Mouse (Mus musculus) retina, embryonic 14.5 days (tissue): ENCODE measurements around the gene H2-Q6.
"Not testable (repeated sequence)": the region's sequence is repeated elsewhere in the genome, so short reads cannot be mapped to it uniquely, and the experiment has no call there.

Source experiments
- DNase-seq: peaks from one replicate; pipeline ENCODE4 v3.0.0-alpha.2; 2015; ENCODE audit warnings: low spot score

The H2-Q6 gene

GRCm38 (mm10) chr17:35424624-35425416 is at the start of gene H2-Q6:
TSS of gene H2-Q6 (plus strand) at chr17:35424850.
- peak; percentile 49 for DNase-seq

GRCm38 (mm10) chr17:35379369-35379728 is 45.3 kb upstream of the H2-Q6 start, which contains the start of gene H2-Q4:
TSS of gene H2-Q4 (plus strand) at chr17:35379617.
- peak; percentile 64 for DNase-seq

GRCm38 (mm10) chr17:35379729-35380451 is 44.8 kb upstream of the H2-Q6 start:
- DNase-seq = peak; percentile 44

- peak; percentile 27 for DNase-seq
These were observed 34.9 kb upstream of the H2-Q6 start for GRCm38 (mm10) chr17:35389796-35390195.

GRCm38 (mm10) chr17:35392671-35393070 is 32.0 kb upstream of the H2-Q6 start:
- not testable (repeated sequence) for DNase-seq

- not testable (repeated sequence) for DNase-seq
These were observed 30.5 kb upstream of the H2-Q6 start for GRCm38 (mm10) chr17:35393864-35394800.

- not testable (repeated sequence) for DNase-seq
These were observed 27.7 kb upstream of the H2-Q6 start for GRCm38 (mm10) chr17:35396956-35397355.

- not testable (repeated sequence) for DNase-seq
These were observed 11.6 kb upstream of the H2-Q6 start for GRCm38 (mm10) chr17:35413057-35413456.

- DNase-seq = not testable (repeated sequence)
These were observed 9.1 kb upstream of the H2-Q6 start for GRCm38 (mm10) chr17:35415273-35416129.

GRCm38 (mm10) chr17:35418772-35419171 is 5.9 kb upstream of the H2-Q6 start:
- no peak for DNase-seq

GRCm38 (mm10) chr17:35419564-35419963 is 5.1 kb upstream of the H2-Q6 start:
- DNase-seq = not testable (repeated sequence)

GRCm38 (mm10) chr17:35420206-35420810 is 4.3 kb upstream of the H2-Q6 start:
- peak; percentile 58 for DNase-seq

- not testable (repeated sequence) for DNase-seq
These were observed 3.3 kb upstream of the H2-Q6 start for GRCm38 (mm10) chr17:35421331-35421730.

GRCm38 (mm10) chr17:35422360-35422759 is 2.3 kb upstream of the H2-Q6 start:
- not testable (repeated sequence) for DNase-seq

- DNase-seq = not testable (repeated sequence)
These were observed 1.4 kb upstream of the H2-Q6 start for GRCm38 (mm10) chr17:35423131-35423810.

GRCm38 (mm10) chr17:35424106-35424505 is 544 bp upstream of the H2-Q6 start:
- not testable (repeated sequence) for DNase-seq

GRCm38 (mm10) chr17:35425474-35425873 is 824 bp downstream of the H2-Q6 start:
- DNase-seq = not testable (repeated sequence)

- not testable (repeated sequence) for DNase-seq
These were observed 4.2 kb downstream of the H2-Q6 start for GRCm38 (mm10) chr17:35428883-35429282.

GRCm38 (mm10) chr17:35430671-35431070 is 6.0 kb downstream of the H2-Q6 start:
- not testable (repeated sequence) for DNase-seq

- not testable (repeated sequence) for DNase-seq
These were observed 7.5 kb downstream of the H2-Q6 start for GRCm38 (mm10) chr17:35432167-35432566.
